Mouse (Mus musculus) liver, postnatal 0 days (tissue): ENCODE measurements around the gene Dyrk4.

Experiments used
- CTCF ChIP-seq: sonication (generic); IDR thresholded peaks from 2 replicates; pipeline ENCODE4 v1.5.1; 2016; ENCODE audit warnings: antibody characterized with exemption, low read depth
- EP300 ChIP-seq: IDR thresholded peaks from 2 replicates; pipeline ENCODE4 v1.6.1; 2016; ENCODE audit warnings: antibody characterized with exemption, low read depth, mild to moderate bottlenecking

GRCm38 (mm10) chr6:126961371-126962018, 39.9 kb upstream of the Dyrk4 start:
- TF ChIP-seq CTCF = no peak
- TF ChIP-seq EP300 = no peak
